Mouse (Mus musculus) yolk sac, embryonic 10.5 days (tissue): ENCODE data around the gene Elac2.

Source experiments
- DNase-seq: peaks from one replicate; pipeline ENCODE4 v3.0.0-alpha.2; 2017; ENCODE audit warnings: low spot score

Gene Elac2

GRCm38 (mm10) chr11:64978720-64979488 is at the start of gene Elac2:
Elac2 (plus strand) TSS chr11:64979038.
- DNase-seq: peak; percentile 98

- no peak for DNase-seq
Observed at GRCm38 (mm10) chr11:64929130-64929529, 49.7 kb upstream of the Elac2 start.

DNA sequence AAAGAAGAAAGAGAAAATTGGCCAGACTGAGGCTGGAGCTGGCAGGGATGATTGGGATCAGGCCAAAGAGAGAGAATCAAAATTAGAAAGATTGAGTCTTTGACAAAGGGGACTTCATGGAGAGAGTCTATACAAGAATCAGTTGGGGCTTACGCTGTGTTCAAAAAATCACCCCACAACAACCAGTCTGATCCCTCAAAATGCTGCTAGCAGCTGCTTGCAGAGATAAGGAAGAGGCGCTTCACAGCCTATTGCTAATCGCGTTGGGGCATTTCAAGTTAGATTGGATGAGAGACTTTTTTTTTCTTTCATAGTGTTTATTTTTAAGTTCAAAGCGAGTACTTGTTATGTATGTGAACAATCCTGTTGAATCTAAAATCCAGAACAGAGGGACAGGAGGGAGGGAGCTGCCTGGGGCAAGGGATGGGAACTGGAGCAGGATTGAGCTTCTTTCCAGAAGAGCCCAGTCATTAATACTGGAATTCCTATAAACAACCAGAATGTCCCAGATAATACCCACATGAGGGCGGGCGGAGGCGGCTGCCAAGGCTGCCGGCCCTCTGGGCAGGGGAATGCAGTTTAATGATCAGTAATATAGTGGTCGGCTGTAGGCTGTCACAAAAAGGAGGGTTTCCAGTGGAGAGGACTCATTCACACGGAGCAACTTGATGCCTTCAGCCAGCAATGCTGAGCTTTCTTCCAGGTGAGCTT is 47.6 kb upstream of the Elac2 start:
- no peak for DNase-seq

- no peak for DNase-seq
Observed at GRCm38 (mm10) chr11:64937226-64937625, 41.6 kb upstream of the Elac2 start.

DNA sequence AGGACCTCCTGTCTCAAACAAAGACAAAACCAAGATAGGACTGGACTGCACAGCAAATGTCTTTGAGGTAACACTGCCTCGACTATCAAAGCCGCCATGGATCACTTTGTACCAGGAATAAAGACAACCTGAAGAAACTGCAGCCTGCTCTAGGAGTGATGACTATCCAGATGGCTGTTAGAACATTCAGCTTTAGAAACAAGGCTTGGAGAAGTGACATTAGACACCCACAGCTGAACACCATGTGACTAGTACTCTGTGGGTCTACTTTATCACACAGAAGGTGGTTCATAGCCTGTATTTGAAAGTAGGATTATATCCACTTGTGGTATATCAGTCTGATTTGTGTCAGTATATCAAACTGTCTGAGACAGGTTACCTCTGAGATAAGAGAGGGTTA is 37.6 kb upstream of the Elac2 start:
- DNase-seq: no peak

DNA sequence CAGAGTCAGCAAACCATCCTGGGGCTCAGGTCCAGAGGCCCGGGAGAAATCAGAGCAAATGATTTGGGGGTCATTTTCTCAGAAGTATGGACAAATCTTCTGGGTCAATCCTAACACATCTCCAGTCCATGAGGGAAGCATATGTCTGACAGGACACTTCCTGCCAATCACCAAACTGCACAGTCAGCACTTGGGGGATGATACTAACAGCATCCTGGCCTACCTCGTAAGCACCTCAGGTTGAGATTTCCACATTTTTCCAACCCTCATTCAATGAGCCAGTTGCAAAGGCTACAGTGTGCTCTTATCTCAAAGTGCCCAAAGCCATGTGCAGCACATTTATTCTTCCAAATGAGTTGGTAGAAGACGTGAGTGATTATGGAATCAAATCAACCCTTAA is 29.1 kb upstream of the Elac2 start:
- no peak for DNase-seq

- DNase-seq: no peak
Observed at GRCm38 (mm10) chr11:64956962-64957729, 21.7 kb upstream of the Elac2 start.

DNA sequence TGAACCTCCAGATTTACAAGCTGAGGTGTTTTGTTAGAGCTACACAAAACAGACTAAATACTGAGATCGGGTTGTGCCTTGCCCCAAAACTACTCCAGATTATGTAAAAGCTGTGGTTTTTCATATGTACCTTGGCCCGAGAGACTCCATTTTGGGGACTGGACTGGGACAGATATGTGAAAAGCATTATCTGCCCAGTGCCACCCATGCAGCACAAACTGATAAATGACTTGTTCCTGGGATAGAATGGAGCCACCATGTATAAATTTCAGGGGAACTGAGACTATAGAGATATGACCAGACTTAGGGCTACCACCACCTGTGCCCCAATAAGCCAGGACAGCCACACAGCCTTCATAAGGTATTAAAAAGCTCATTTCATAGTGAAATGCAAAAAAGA is 16.2 kb upstream of the Elac2 start:
- DNase-seq: no peak

GRCm38 (mm10) chr11:64968507-64968906 is 10.3 kb upstream of the Elac2 start:
- DNase-seq: peak; percentile 76

DNA sequence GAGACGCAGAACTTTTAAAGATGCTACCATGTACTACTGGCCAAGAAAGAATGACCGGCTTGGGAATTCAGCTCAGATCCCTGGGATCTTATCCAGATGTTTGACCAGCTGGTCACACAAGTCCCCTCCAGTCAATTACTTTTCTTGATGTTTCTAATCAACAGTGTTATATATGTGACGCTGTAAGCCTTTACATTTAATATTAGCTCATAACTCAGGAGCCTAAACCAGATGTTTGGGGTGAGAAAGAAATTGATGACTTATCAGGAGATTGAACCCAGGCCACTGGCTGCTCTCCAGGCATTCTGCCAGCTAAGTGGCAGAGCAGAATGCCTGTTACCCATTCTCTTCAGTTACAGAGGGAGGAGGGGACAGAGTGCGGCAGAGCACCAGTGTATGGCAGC is 9.9 kb upstream of the Elac2 start:
- DNase-seq: no peak

- no peak for DNase-seq
Observed at GRCm38 (mm10) chr11:64971471-64971988, 7.3 kb upstream of the Elac2 start.

- no peak for DNase-seq
Observed at GRCm38 (mm10) chr11:64972418-64972817, 6.4 kb upstream of the Elac2 start.

DNA sequence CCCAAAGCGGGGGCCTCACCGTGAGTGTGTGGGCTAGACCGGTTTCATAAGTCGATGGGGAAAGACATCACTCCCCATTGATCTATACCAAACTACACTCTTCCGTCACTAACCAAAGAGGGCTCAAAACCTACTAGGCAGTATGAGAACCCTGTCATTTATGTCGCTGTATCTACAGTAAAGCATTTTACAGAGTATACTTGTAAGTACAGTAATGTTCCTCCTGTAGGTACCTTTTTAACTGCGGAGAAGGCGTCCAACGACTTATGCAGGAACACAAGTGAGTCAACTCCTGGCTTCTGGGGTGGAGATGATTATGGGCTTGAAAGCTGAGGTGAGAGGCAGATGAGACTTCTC is 629 bp downstream of the Elac2 start:
- DNase-seq: no peak

- DNase-seq: no peak
Observed at GRCm38 (mm10) chr11:64988556-64988955, 9.7 kb downstream of the Elac2 start.

DNA sequence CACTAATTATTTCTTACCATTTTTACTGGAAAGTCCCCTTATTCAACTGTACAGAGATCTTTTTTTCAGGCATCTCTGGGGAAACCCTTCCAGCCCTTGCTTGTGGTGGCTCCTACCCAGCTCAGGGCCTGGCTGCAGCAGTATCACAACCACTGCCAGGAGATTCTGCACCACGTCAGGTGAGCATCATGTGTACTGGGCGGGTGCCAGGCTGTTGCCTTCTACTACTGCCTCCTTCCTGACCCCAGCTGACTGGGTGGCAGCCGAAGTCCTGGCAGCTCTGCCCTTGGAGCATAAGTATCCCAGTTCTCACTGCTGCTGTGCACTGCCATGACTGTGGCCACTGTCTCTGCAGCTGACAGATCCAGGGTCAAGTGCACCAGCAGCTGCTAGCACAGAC is 19.6 kb downstream of the Elac2 start:
- DNase-seq: no peak

DNA sequence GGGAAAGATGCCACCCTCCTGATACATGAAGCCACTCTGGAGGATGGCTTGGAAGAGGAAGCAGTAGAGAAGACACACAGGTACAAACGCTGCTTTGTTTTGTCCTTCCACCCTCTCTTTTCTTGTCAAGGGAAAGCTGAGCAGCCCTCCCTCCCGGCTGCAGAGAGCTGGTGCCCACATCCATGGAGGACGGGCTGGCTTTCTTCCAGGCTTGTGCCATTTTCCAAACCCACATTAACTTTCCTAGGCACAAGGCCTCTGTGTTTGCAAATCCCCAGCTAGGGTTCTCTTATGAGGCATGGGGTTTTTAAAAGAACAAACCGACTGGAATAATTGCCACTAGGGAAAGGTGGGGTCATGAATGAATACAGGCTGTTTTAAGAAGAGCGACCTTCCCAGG is 20.8 kb downstream of the Elac2 start:
- no peak for DNase-seq

DNA sequence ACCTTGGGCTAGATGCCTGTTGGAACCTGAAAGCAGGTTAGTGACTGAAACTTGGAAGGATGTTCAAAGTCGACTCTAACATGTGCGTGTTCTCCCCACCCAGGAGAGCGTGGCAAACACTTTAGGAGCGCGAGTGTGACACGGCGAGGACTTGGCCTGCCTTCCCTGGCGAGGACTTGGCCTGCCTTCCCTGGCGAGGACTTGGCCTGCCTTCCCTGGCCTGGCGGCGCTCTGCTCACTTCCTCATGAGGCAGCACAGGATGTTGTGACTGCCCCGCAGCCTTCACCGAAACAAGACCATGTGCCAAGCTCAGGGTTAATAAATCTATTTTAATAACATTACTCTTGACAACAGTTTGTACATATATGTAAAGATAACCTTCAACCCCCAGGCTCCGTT is 22.9 kb downstream of the Elac2 start:
- DNase-seq: no peak

GRCm38 (mm10) chr11:65003611-65004010 is 24.8 kb downstream of the Elac2 start:
- no peak for DNase-seq

DNA sequence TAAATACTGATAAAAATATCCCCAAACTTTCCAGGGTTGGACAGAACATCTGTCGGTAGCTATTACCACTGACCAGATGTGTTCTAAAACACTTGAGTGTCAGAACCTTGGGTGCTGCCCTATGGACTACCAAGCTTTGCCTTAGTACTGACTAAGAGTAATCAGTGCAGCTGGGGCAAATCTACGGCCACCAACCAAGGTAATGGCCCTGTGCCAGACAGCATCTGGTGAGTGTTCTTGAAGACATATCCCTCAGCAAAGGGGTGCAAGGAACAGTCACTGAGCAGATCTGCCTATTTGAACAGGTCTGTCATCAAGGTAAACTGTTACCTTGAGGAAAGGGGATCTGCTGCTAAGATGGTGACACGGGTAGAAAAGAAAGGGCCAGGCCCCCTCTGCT is 26.0 kb downstream of the Elac2 start:
- no peak for DNase-seq

DNA sequence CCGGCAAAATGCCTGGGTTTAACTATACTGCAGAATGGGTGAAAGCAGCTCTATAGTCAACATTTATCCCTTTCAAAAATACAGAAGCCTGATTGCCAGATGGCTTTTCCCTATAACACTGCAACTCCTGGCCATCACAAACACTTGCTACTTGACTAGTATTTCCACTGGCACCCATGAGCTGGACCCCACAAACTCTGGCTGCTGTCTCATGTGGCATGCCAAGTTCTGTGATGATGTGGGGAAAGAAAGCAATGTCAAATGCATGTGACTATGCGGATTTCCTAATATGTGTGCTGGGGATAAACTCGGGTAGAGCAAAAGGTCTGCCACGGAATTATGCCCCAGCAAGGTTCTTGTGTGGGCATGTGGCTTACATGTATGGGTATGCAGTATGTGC is 27.2 kb downstream of the Elac2 start:
- no peak for DNase-seq

GRCm38 (mm10) chr11:65013906-65014305 is 35.1 kb downstream of the Elac2 start:
- DNase-seq: no peak

DNA sequence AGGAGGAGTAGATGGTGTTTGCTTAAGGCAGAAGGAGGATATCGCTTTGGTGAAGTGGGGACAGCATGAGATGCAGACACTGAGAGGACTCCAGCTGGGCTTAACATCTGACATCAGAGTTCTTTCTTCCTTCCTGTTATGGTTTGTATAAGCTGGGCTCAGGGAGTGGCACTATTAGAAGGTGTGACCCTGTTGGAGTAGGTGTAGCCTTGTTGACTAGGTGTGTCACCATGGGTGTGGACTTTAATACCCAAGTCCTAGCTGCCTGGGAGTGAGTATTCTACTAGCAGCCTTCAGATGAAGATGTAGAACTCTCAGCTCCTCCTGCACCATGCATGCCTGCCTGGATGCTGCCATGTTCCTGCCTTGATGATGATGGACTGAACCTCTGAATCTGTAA is 37.9 kb downstream of the Elac2 start:
- no peak for DNase-seq

GRCm38 (mm10) chr11:65020744-65021143 is 41.9 kb downstream of the Elac2 start:
- no peak for DNase-seq
